Mouse (Mus musculus) ES-Bruce4 (cell line): ENCODE data around the gene 4933416C03Rik.

Experiments used
- CTCF ChIP-seq: IDR thresholded peaks from one replicate; pipeline ENCODE4 v1.8.1; 2011; ENCODE audit warnings: low read depth, low read length
- POLR2A ChIP-seq: IDR thresholded peaks from one replicate; pipeline ENCODE4 v1.8.1; 2011; ENCODE audit warnings: low read length; ENCODE audit not compliant: insufficient read depth

DNA sequence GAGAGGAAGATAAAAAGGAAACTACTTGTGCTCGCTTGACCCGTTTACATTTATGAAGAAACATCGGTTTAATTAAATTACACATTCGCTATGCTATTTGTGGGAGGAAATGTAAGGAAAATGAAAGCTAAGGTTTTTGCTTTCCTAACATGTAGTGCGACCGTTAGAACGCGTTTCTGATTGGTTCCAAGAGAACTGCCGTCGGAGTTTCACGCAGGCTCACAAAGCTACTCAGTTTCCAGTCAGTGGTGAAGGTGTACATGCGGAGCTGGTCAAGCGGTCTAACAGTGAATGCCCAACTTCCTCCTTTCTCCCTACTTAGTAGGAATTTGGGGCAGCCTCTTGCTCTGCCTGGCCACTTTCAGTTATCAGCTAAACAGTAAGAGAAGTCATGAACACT lies 17.3 kb downstream of the 4933416C03Rik start:
- no peak for TF ChIP-seq POLR2A
- no peak for TF ChIP-seq CTCF
